Mouse (Mus musculus): ENCODE results near the gene Grm1.
"Not testable (repeated sequence)": the region's sequence is repeated elsewhere in the genome, so short reads cannot be mapped to it uniquely, and the experiment has no call there.

- not testable (repeated sequence) for TF ChIP-seq CTCF (IDR thresholded peaks at IDR 0.05; ENCODE audit: low read depth, low read length); POLR2A (IDR thresholded peaks at IDR 0.05; ENCODE audit: extremely low read depth, insufficient read depth, low read length)
Observed at GRCm38 (mm10) chr10:11045421-11045820, 36.7 kb downstream of the Grm1 start.
